Comparison of ENCODE assay signal across 15 mouse cellular contexts in genomic region chr16:22293600-22293999, GRCm38 (mm10). TPM values are rescaled to one million over a fixed set of nuclear protein-coding genes. Genes with fewer than 3 reads are reported as not detected.
DNase-seq lines count a peak whose midpoint lies in the region; ATAC-seq and TF ChIP-seq lines count a peak whose summit lies in the region.
"Had no signal": no experiment of that assay in that cellular context is flagged by ENCODE, and none has a peak within 500 bp of the region (broad histone marks: within the 10 kb centered on the region; RNA-seq: fewer than 3 reads in every experiment).

No protein-coding gene starts in this region.

- H3K4me1 ChIP-seq in liver, embryonic 12.5 days, result no peaks in the 10 kb centered on the region
- no peaks in the 10 kb centered on the region for H3K4me1 ChIP-seq in E14TG2a.4 (replicated peaks; ENCODE audit: low read depth, low read length)
- H3K4me1 ChIP-seq in olfactory bulb, adult 2 months (ENCODE audit: control insufficient read depth, insufficient read depth, low read length), result no peaks in the 10 kb centered on the region
- H3K4me1 ChIP-seq in hindbrain, embryonic 13.5 days (replicated peaks), result no peaks in the 10 kb centered on the region
- H3K4me1 ChIP-seq: forebrain, embryonic 10.5 days; heart, embryonic 12.5 days; limb, embryonic 10.5 days had no signal

- peak; percentile 13 for DNase-seq in liver
- DNase-seq in T-cell, adult 2 months (ENCODE audit: low spot score), result peak; percentile 28
- no peak for DNase-seq in heart, adult 8-10 months (ENCODE audit: low spot score)
- DNase-seq in ovary, postnatal 14 days (ENCODE audit: low spot score), result no peak
- DNase-seq: embryo, embryonic 11 days; retina, postnatal 1 day had no signal

- H3K9me3 ChIP-seq in liver, embryonic 12.5 days (replicated peaks), result 0 out of 2 replicates have a peak, but pooled peaks cover 6% of the 10 kb centered on the region
- peaks cover 40% of the 10 kb centered on the region for H3K9me3 ChIP-seq in E14TG2a.4 (ENCODE audit: low read length)
- peaks cover 10% of the 10 kb centered on the region; the same call in 1 of the 2 replicates for H3K9me3 ChIP-seq in hindbrain, embryonic 13.5 days
- H3K9me3 ChIP-seq: limb, embryonic 10.5 days had no signal

- no peak overlapping the region for H3K4me3 ChIP-seq in liver, embryonic 12.5 days
- no peak overlapping the region for H3K4me3 ChIP-seq in E14TG2a.4 (replicated peaks; ENCODE audit: low read length)
- no peak overlapping the region for H3K4me3 ChIP-seq in olfactory bulb, adult 2 months (ENCODE audit: insufficient read depth, low read depth, low read length)
- H3K4me3 ChIP-seq in hindbrain, embryonic 13.5 days, result no peak overlapping the region
- H3K4me3 ChIP-seq: forebrain, embryonic 10.5 days; heart, embryonic 12.5 days; limb, embryonic 10.5 days had no signal

- ATAC-seq in liver, embryonic 12.5 days, result no peak
- no peak for ATAC-seq in hindbrain, embryonic 13.5 days (ENCODE audit: low FRiP score)
- ATAC-seq: hindbrain, postnatal 0 days had no signal

- WGBS in liver, embryonic 12.5 days (ENCODE audit: insufficient replicate concordance), result 35% methylated on average over 2 of the region's 2 CpGs
- WGBS in olfactory bulb, adult 2 months, result 53% methylated on average over 2 of the region's 2 CpGs
- 56% methylated on average over 2 of the region's 2 CpGs for WGBS in hindbrain, embryonic 13.5 days

- peaks cover 1% of the 10 kb centered on the region; the same call in 1 of the 2 replicates for H3K27me3 ChIP-seq in liver, embryonic 12.5 days (replicated peaks)
- peaks cover 9% of the 10 kb centered on the region for H3K27me3 ChIP-seq in E14TG2a.4 (ENCODE audit: insufficient read depth, low read length)
- H3K27me3 ChIP-seq in hindbrain, embryonic 13.5 days, result no peaks in the 10 kb centered on the region
- H3K27me3 ChIP-seq: heart, embryonic 12.5 days had no signal

- no peak overlapping the region for H3K4me2 ChIP-seq in liver, embryonic 12.5 days
- no peak overlapping the region for H3K4me2 ChIP-seq in hindbrain, embryonic 13.5 days
- H3K4me2 ChIP-seq: heart, embryonic 12.5 days had no signal

- peak; percentile 57 for TF ChIP-seq CTCF in E14TG2a.4 (conservative IDR thresholded peaks at IDR 0.05; ENCODE audit: low read length)
- TF ChIP-seq CTCF in olfactory bulb, adult 2 months (IDR thresholded peaks at IDR 0.05; ENCODE audit: insufficient read depth, low read depth, low read length), result peak; percentile 18; the same call in 1 of the 2 replicates

- no peak overlapping the region for H3K27ac ChIP-seq in liver, embryonic 12.5 days
- H3K27ac ChIP-seq in olfactory bulb, adult 2 months (ENCODE audit: insufficient read depth, low read depth, low read length), result no peak overlapping the region
- H3K27ac ChIP-seq in hindbrain, embryonic 13.5 days, result no peak overlapping the region
- H3K27ac ChIP-seq: forebrain, embryonic 10.5 days; hindbrain, postnatal 0 days; limb, embryonic 10.5 days; macrophage had no signal

- no peaks in the 10 kb centered on the region for H3K36me3 ChIP-seq in liver, embryonic 12.5 days
- H3K36me3 ChIP-seq in E14TG2a.4 (ENCODE audit: insufficient read depth, low read length), result no peaks in the 10 kb centered on the region
- no peaks in the 10 kb centered on the region for H3K36me3 ChIP-seq in hindbrain, embryonic 13.5 days
- H3K36me3 ChIP-seq: forebrain, embryonic 10.5 days; heart, embryonic 12.5 days; limb, embryonic 10.5 days had no signal

- no peak for TF ChIP-seq POLR2A in olfactory bulb, adult 2 months (IDR thresholded peaks at IDR 0.05; ENCODE audit: insufficient read depth, low read depth, low read length)

- H3K9ac ChIP-seq in liver, embryonic 12.5 days, result no peak overlapping the region
- H3K9ac ChIP-seq in hindbrain, embryonic 13.5 days, result no peak overlapping the region
- H3K9ac ChIP-seq: heart, embryonic 12.5 days had no signal

RNA-seq across cellular contexts. Expression of gene Tra2b, which starts 27.8 kb away (rescaled TPM):
- 239 and 249 TPM in 2 replicates for polyA plus RNA-seq in liver, embryonic 12.5 days (2016; fragmentation: Nextera tagmentation; extraction: Ambion mirVana)
- polyA plus RNA-seq in olfactory bulb, adult 2 months (2012; ENCODE audit: insufficient read depth, insufficient read length, low replicate concordance, missing spikeins), result 169 TPM in 1 of 2 replicates, not detected in the other
- polyA plus RNA-seq in hindbrain, embryonic 13.5 days (2015; fragmentation: Nextera tagmentation; extraction: Ambion mirVana), result 304 and 307 TPM in 2 replicates
- total RNA-seq in heart, adult 8-10 months (2022), result 10 to 100 TPM; 32.6 to 34.3 (median 32.8) TPM

Comparison
In these comparisons a context has a peak if more than half of its experiments do, and no peak if none do; other contexts are left out.
1. DNase-seq: peak in liver (single experiment) and T-cell, adult 2 months (single experiment); none in heart, adult 8-10 months (single experiment) and ovary, postnatal 14 days (single experiment).